Mouse (Mus musculus): ENCODE measurements around the gene Hnrnpa2b1.
"Not testable (repeated sequence)": the region's sequence is repeated elsewhere in the genome, so short reads cannot be mapped to it uniquely, and the experiment has no call there.

The Hnrnpa2b1 gene

GRCm38 (mm10) chr6:51469715-51470310, at the start of gene Hnrnpa2b1:
Gene Hnrnpa2b1, minus strand, starts transcription at chr6:51469894.
- ATAC-seq (ENCODE audit: low TSS enrichment), result peak; percentile 73

- no peak for ATAC-seq (ENCODE audit: low TSS enrichment)
Measured at GRCm38 (mm10) chr6:51514860-51515259, 45.2 kb upstream of the Hnrnpa2b1 start.

- no peak for ATAC-seq (ENCODE audit: low TSS enrichment)
Measured at GRCm38 (mm10) chr6:51513745-51514144, 44.1 kb upstream of the Hnrnpa2b1 start.

GRCm38 (mm10) chr6:51510946-51511345, 41.3 kb upstream of the Hnrnpa2b1 start:
- no peak for ATAC-seq (ENCODE audit: low TSS enrichment)

GRCm38 (mm10) chr6:51510094-51510493, 40.4 kb upstream of the Hnrnpa2b1 start:
- ATAC-seq (ENCODE audit: low TSS enrichment), result no peak

GRCm38 (mm10) chr6:51508750-51509648, 39.3 kb upstream of the Hnrnpa2b1 start:
- peak; percentile 99 for ATAC-seq (ENCODE audit: low TSS enrichment)

GRCm38 (mm10) chr6:51507556-51507955, 37.9 kb upstream of the Hnrnpa2b1 start:
- no peak for ATAC-seq (ENCODE audit: low TSS enrichment)

- no peak for ATAC-seq (ENCODE audit: low TSS enrichment)
Measured at GRCm38 (mm10) chr6:51505671-51506070, 36.0 kb upstream of the Hnrnpa2b1 start.

GRCm38 (mm10) chr6:51497321-51498111, 27.8 kb upstream of the Hnrnpa2b1 start:
- no peak for ATAC-seq (ENCODE audit: low TSS enrichment)

- ATAC-seq (ENCODE audit: low TSS enrichment), result no peak
Measured at GRCm38 (mm10) chr6:51489787-51490186, 20.1 kb upstream of the Hnrnpa2b1 start.

GRCm38 (mm10) chr6:51486731-51487130, 17.0 kb upstream of the Hnrnpa2b1 start:
- no peak for ATAC-seq (ENCODE audit: low TSS enrichment)

GRCm38 (mm10) chr6:51486076-51486710, 16.5 kb upstream of the Hnrnpa2b1 start:
- ATAC-seq (ENCODE audit: low TSS enrichment), result 0 out of 2 replicates have a peak, but pooled peaks have one; percentile 16

GRCm38 (mm10) chr6:51485646-51486045, 16.0 kb upstream of the Hnrnpa2b1 start:
- ATAC-seq (ENCODE audit: low TSS enrichment), result peak; percentile 78

GRCm38 (mm10) chr6:51484556-51484955, 14.9 kb upstream of the Hnrnpa2b1 start:
- not testable (repeated sequence) for ATAC-seq (ENCODE audit: low TSS enrichment)

GRCm38 (mm10) chr6:51483861-51484260, 14.2 kb upstream of the Hnrnpa2b1 start:
- ATAC-seq (ENCODE audit: low TSS enrichment), result no peak

GRCm38 (mm10) chr6:51481548-51481947, 11.9 kb upstream of the Hnrnpa2b1 start:
- no peak for ATAC-seq (ENCODE audit: low TSS enrichment)

- no peak for ATAC-seq (ENCODE audit: low TSS enrichment)
Measured at GRCm38 (mm10) chr6:51479136-51479731, 9.5 kb upstream of the Hnrnpa2b1 start.

- ATAC-seq (ENCODE audit: low TSS enrichment), result no peak
Measured at GRCm38 (mm10) chr6:51472213-51472612, 2.5 kb upstream of the Hnrnpa2b1 start.

GRCm38 (mm10) chr6:51471782-51472181, 2.1 kb upstream of the Hnrnpa2b1 start:
- no peak for ATAC-seq (ENCODE audit: low TSS enrichment)

GRCm38 (mm10) chr6:51471179-51471505, 1.4 kb upstream of the Hnrnpa2b1 start:
- no peak for ATAC-seq (ENCODE audit: low TSS enrichment)
